Mouse (Mus musculus) heart, embryonic 14.5 days (tissue): ENCODE data around the gene Grin3b. TPM values are rescaled to one million over a fixed set of nuclear protein-coding genes. Genes with fewer than 3 reads are reported as not detected.

Experiments
- ATAC-seq: fragments of 200-750 bp; cut with Nextera tagmentation; 2 replicates; pipeline ENCODE4 v1.8.0; 2017; ENCODE audit warnings: low read depth, moderate TSS enrichment; ENCODE audit not compliant: insufficient number of reproducible peaks, insufficient read depth, low FRiP score
- H3K27ac ChIP-seq, 2 experiments: fragments of 200-500 bp in 1 of 2; fragments of 300-500 bp in 1 of 2; sonication (generic) in 1 of 2; replicated peaks in 1 of 2; 2 replicates each; pipeline ENCODE4 v1.5.1; 2012 to 2014; ENCODE audit warnings: low read depth in 2 of 2, low read length in 2 of 2, control low read depth in 1 of 2, mild to moderate bottlenecking in 1 of 2, mixed read lengths in 1 of 2; ENCODE audit not compliant: control insufficient read depth in 1 of 2, insufficient read depth in 1 of 2
- H3K27me3 ChIP-seq: fragments of 300-500 bp; sonication (generic); 2 replicates; pipeline ENCODE4 v1.6.1; 2014; ENCODE audit warnings: mild to moderate bottlenecking, low read length, control low read depth; ENCODE audit not compliant: control insufficient read depth, insufficient read depth
- H3K36me3 ChIP-seq: fragments of 300-500 bp; sonication (generic); 2 replicates; pipeline ENCODE4 v1.6.1; 2014; ENCODE audit warnings: mild to moderate bottlenecking, control low read depth, low read length, mixed read lengths; ENCODE audit not compliant: control insufficient read depth, insufficient read depth
- H3K4me1 ChIP-seq, 2 experiments: fragments of 200-500 bp in 1 of 2; fragments of 300-500 bp in 1 of 2; sonication (generic) in 1 of 2; 2 replicates each; pipeline ENCODE4 v1.6.1; 2012 to 2014; ENCODE audit warnings: low read length in 2 of 2, control low read depth in 1 of 2, mixed read lengths in 1 of 2; ENCODE audit not compliant: control insufficient read depth in 2 of 2, insufficient read depth in 2 of 2
- H3K4me2 ChIP-seq: fragments of 300-500 bp; sonication (generic); 2 replicates; pipeline ENCODE4 v1.6.1; 2014; ENCODE audit warnings: mild to moderate bottlenecking, low read length
- H3K4me3 ChIP-seq, 2 experiments: fragments of 200-500 bp in 1 of 2; fragments of 300-500 bp in 1 of 2; sonication (generic) in 1 of 2; 2 replicates each; pipeline ENCODE4 v1.5.1; 2012 to 2014; ENCODE audit warnings: low read length in 2 of 2, mild to moderate bottlenecking in 2 of 2, control low read depth in 1 of 2, low read depth in 1 of 2, moderate library complexity in 1 of 2; ENCODE audit not compliant: control insufficient read depth in 1 of 2, insufficient read depth in 1 of 2
- H3K9ac ChIP-seq: fragments of 300-500 bp; sonication (generic); 2 replicates; pipeline ENCODE4 v1.6.1; 2014; ENCODE audit warnings: mild to moderate bottlenecking, low read length
- H3K9me3 ChIP-seq: fragments of 300-500 bp; sonication (generic); 2 replicates; pipeline ENCODE4 v1.6.1; 2016; ENCODE audit warnings: low read length, control low read depth; ENCODE audit not compliant: control insufficient read depth
- WGBS: fragments of 180-500 bp; shearing (Covaris S2); extraction: QIAGEN DNeasy Blood & Tissue Kit; methylation state at CpG from one replicate; pipeline ENCODE4 v1.1.7; 2014; 5-methylcytosine and 5-hydroxymethylcytosine counted together
- polyA plus RNA-seq: library from polyadenylated mRNA; unstranded; fragments of >200 nt; fragmentation: Nextera tagmentation; extraction: Ambion mirVana; gene quantifications from 2 replicates; pipeline ENCODE4 v1.2.1, GENCODE M21; 2014

The Grin3b gene
- polyA plus RNA-seq, 1 experiment from 2014 or later = 0.18 TPM

DNA sequence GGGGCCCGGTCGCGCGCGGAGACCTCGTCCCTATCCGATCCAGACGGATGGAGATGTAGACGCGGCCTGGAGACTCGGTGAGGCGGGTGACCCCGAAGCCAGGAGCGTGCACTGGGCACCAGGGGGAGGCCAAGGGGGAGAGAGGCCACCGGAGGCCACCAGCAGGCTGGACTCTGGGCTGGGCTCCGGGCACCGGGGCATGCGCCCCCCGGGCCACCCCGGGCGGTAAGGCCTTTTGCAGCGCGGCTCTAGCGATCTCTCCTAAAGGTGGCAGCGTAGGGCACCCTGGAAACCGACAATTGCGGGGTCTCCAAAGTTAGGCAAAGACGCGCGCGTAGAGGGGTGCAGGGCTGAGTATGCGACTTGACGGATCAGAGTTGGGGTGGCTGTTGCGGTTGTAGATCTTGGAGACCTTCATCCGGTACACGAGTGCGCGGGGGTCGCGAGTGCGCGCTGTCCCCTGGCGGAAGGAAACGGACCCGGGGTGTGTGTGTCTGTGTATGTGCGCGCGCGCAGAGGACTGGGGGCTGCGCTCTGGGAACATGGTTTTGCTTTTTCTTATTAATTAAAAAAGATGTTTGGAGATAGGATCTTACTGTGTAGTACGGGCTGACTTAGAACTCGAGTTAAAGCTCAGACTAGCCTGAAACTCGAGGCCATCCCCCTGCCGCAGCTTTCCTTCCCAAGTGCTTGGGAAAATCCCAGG, 43.0 kb upstream of the Grin3b start:
- peak; percentile 44 for ATAC-seq
- H3K36me3 ChIP-seq = peaks cover 19% of the 10 kb centered on the region
- peaks cover 13 to 35% of the 10 kb centered on the region in 2 experiments for H3K4me1 ChIP-seq
- H3K4me3 ChIP-seq = peak overlapping the region; percentile 89 to 93
- H3K27ac ChIP-seq = peak overlapping the region; percentile 88 to 94
- peaks cover 10% of the 10 kb centered on the region for H3K27me3 ChIP-seq
- no peaks in the 10 kb centered on the region for H3K9me3 ChIP-seq
- peak overlapping the region; percentile 95 for H3K9ac ChIP-seq
- WGBS = under 1% methylated on average over 54 of the region's 54 CpGs
- peak overlapping the region; percentile 83 for H3K4me2 ChIP-seq

DNA sequence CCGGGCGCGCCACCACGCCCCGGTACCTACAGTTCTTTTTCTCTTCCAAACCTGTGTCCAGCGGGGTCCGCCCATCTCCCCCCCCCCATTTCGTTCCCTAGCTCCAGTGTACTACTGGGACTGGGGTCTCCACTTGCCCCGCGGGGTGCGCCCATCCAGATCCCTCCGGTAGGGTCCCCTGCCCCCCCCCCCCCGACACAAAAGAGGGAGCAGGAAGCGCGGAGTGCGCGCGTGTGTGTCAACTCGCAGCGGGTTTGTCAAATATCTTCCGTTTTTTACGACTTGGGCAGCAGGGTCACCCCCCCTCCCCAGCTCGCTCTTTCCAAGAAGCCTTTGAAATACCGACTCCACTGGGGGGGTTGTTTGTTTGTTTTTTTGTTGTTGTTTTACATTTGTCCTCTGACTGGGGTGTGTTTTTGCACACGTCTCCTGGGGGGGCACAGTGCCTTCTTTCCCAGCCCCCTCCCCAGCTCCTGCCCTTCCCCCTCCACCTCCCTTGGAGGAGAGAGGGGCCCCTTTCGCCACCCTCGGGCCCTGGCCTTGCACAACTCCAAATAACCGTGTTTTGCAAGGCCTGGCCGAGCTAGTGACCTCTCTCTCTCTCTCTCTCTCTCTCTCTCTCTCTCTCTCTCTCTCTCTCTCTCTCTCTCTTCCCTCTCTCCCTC, 42.4 kb upstream of the Grin3b start:
- Histone ChIP-seq H3K27me3 (peaks cover 3% of the 10 kb centered on the region; the same call in 1 of the 2 replicates), H3K4me2 (peak overlapping the region; percentile 83), H3K9me3 (no peaks in the 10 kb centered on the region), H3K4me1 (peaks cover 20 to 42% of the 10 kb centered on the region in 2 experiments), H3K27ac (peak overlapping the region; percentile 88 to 94), H3K36me3 (peaks cover 19% of the 10 kb centered on the region), H3K9ac (peak overlapping the region; percentile 95), H3K4me3 (peak overlapping the region; percentile 89 to 93)
- ATAC-seq = no peak
- under 1% methylated on average over 29 of the region's 29 CpGs for WGBS

- 20% methylated on average over 9 of the region's 9 CpGs for WGBS
- peak overlapping the region in 1 of 2 experiments; percentile 94; a peak in 2 of 4 replicates for H3K27ac ChIP-seq
- no peak for ATAC-seq
These were observed 41.4 kb upstream of the Grin3b start for GRCm38 (mm10) chr10:79928907-79929701.

DNA sequence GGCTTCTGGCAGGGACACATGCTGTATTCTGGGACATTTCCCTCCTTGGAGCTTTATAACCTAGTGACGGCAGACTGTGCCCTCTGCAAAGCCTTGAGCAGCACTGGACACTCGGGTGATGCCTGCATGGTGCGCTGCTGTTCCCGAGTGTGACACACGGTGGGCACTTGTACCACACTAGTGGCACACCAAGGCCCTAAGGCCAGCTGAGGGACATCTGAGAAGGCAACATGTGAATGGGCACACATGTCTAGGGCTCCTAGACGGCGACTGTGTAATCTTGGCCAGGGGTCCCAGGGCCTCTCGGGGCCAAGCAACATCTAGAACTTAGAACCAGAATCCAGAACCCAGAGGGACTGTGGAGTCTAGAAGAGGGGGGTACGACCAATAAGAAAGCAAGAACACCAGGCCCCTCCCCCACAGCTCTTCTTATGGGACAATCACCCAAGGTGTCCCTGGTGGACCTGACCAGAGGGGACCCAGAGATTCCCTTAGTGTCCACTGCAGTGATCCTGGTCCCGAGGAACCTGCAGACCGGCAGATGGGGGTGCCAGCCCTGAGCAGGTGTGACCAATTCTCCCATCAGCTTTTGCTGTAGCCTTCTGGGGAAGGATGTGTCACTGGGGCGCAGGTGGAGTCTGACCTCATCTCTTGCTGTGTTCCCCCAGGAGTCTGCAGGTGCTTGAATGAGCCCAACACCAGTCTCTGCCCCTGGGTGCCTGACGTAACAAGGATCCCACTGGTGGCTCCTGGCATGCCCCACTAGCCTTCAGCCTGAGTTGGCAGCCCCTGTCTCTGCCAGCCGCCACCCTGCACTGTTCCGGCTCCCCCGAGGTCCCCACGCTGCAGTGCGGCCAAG, 40.3 kb upstream of the Grin3b start:
- 87% methylated on average over 18 of the region's 18 CpGs for WGBS
- Histone ChIP-seq H3K27me3 (no peaks in the 10 kb centered on the region), H3K27ac (no peak overlapping the region), H3K4me2 (no peak overlapping the region), H3K4me1 (peaks cover 32 to 57% of the 10 kb centered on the region in 2 experiments), H3K9ac (no peak overlapping the region), H3K9me3 (no peaks in the 10 kb centered on the region), H3K4me3 (no peak overlapping the region), H3K36me3 (peaks cover 33% of the 10 kb centered on the region)
- no peak for ATAC-seq

More at GRCm38 (mm10) chr10:79928907-79929701, 41.4 kb upstream of the Grin3b start:
- Histone ChIP-seq H3K4me2 (peak overlapping the region; percentile 83), H3K9me3 (no peaks in the 10 kb centered on the region), H3K4me3 (peak overlapping the region; percentile 89 to 93; a peak in 3 of 4 replicates), H3K36me3 (peaks cover 27% of the 10 kb centered on the region), H3K4me1 (peaks cover 29 to 51% of the 10 kb centered on the region in 2 experiments), H3K9ac (peak overlapping the region; percentile 95; the same call in 1 of the 2 replicates), H3K27me3 (no peaks in the 10 kb centered on the region)

DNA sequence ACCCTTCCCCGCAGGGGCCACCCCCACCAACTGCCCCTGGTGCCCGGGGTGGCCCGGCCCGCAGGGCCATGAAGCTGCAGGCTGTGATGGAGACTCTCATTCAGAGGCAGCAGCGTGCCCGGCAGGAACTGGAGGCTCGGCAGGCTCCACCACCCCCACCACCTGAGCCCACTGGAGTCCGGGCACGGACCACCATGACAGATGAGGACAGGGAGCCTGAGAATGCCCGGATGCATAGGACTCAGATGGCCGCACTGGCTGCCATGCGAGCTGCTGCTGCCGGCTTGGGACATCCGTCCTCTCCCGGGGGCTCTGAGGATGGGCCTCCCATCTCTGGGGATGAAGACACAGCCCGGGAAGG, 39.7 kb upstream of the Grin3b start:
- Histone ChIP-seq H3K4me3 (no peak overlapping the region), H3K27ac (no peak overlapping the region), H3K4me2 (no peak overlapping the region), H3K9ac (no peak overlapping the region), H3K4me1 (peaks cover 34 to 58% of the 10 kb centered on the region in 2 experiments), H3K9me3 (no peaks in the 10 kb centered on the region), H3K27me3 (no peaks in the 10 kb centered on the region), H3K36me3 (peaks cover 37% of the 10 kb centered on the region)
- WGBS = 94% methylated on average over 16 of the region's 16 CpGs
- ATAC-seq = no peak

DNA sequence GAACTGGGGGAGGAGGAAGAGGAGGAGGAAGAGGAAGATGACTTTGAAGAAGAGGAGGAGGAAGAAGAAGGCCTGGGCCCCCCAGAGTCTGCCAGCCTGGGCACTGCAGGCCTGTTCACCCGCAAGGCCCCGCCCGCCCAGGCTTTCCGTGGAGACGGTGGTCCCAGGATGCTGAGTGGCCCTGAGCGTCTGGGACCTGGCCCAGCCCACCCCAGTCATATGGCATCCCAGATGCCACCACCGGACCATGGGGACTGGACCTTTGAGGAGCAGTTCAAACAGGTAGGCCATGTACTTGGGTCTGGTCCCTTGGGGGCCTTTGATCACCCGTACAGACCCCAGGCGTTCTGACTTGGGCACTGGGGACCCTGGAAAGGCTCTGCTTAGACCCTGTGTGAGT, 38.7 kb upstream of the Grin3b start:
- no peak overlapping the region for H3K4me2 ChIP-seq
- H3K27me3 ChIP-seq = no peaks in the 10 kb centered on the region
- H3K4me3 ChIP-seq = no peak overlapping the region
- H3K27ac ChIP-seq = no peak overlapping the region
- 83% methylated on average over 9 of the region's 9 CpGs for WGBS
- H3K9ac ChIP-seq = peak overlapping the region; percentile 13; the same call in 1 of the 2 replicates
- no peak for ATAC-seq
- peaks cover 37 to 60% of the 10 kb centered on the region in 2 experiments for H3K4me1 ChIP-seq
- peaks cover 37% of the 10 kb centered on the region for H3K36me3 ChIP-seq
- no peaks in the 10 kb centered on the region for H3K9me3 ChIP-seq
